Mouse (Mus musculus): ENCODE data around the gene Adgrf3. TPM values are rescaled to one million over a fixed set of nuclear protein-coding genes. Genes with fewer than 3 reads are reported as not detected.
A peak's percentile ranks its signal among the peaks of the same experiment; 100 is the strongest.

The Adgrf3 gene
- total and polyA plus RNA-seq, 3 experiments, result 1.0 to 2.3 (median 2.2) TPM

DNA sequence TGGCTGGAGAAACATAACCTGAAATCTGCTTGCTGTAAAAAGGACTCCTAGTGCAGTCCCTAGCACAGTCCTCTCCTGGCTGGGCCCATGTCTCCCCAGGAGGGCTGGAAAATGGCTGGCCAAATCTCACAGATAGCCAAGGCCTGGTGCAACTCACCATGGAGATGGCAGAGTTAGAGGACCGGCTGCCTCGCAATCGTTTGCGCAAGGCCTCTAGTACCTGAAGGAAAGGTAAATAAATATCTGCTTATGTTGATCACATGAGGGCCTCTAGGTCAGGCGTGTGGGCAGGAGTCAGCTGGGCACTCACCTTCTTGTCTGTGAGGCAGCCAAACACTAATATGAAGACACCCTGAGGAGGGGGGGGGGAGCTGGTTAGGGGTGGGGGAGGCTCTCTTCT lies 10.2 kb downstream of the Adgrf3 start:
- in situ Hi-C loops (cut with MboI; ENCODE audit: low pct_ligation_motif_present, low pct_unique_long_range_greater_than_20kb, low sequenced_read_pairs) (no loop called here), dilution Hi-C loops (cut with MboI; ENCODE audit: extremely low pct_ligation_motif_present, extremely low pct_unique_long_range_greater_than_20kb, low sequenced_read_pairs) (no loop called here)
- Histone ChIP-seq H3K4me2 (ENCODE audit: insufficient read depth, low read depth, poor library complexity, severe bottlenecking) (no peak overlapping the region), H3K27ac (ENCODE audit: insufficient read depth, low read depth) (no peak overlapping the region), H3K27me3 (replicated peaks) (no peaks in the 10 kb centered on the region), H3K4me3 (replicated peaks in 1 of 3; ENCODE audit: low read depth in 2 of 3, low read length in 2 of 3, poor library complexity in 1 of 3) (no peak overlapping the region), H3K9ac (ENCODE audit: insufficient read depth, low read depth) (no peak overlapping the region), H3K9me3 (replicated peaks; ENCODE audit: low read length) (no peaks in the 10 kb centered on the region), H3K36me3 (replicated peaks in 1 of 2; ENCODE audit: control insufficient read depth in 1 of 2, insufficient read depth in 1 of 2, low read length in 1 of 2) (peaks cover 0 to 22% of the 10 kb centered on the region in 2 experiments), H3K4me1 (ENCODE audit: control insufficient read depth in 1 of 2, insufficient read depth in 2 of 2) (peaks cover 13 to 32% of the 10 kb centered on the region in 2 experiments), H3K79me2 (replicated peaks; ENCODE audit: control insufficient read depth, extremely low read depth, insufficient read depth, poor library complexity, severe bottlenecking) (no peaks in the 10 kb centered on the region)
- no peak for TF ChIP-seq PAX5 (IDR thresholded peaks at IDR 0.05; ENCODE audit: low read length)
- TF ChIP-seq EP300 (IDR thresholded peaks at IDR 0.05; ENCODE audit: low read length), result no peak
- TF ChIP-seq ETS1 (conservative IDR thresholded peaks at IDR 0.05; ENCODE audit: low read depth, low read length), result no peak
- TF ChIP-seq CTCF (conservative IDR thresholded peaks at IDR 0.05 in 1 of 2, IDR thresholded peaks at IDR 0.05 in 1 of 2; ENCODE audit: low read depth in 2 of 2, low read length in 2 of 2), result no peak
- TF ChIP-seq UBTF (IDR thresholded peaks at IDR 0.05; ENCODE audit: low read depth, low read length), result no peak
- no peak for TF ChIP-seq CHD1 (IDR thresholded peaks at IDR 0.05; ENCODE audit: low read depth, low read length)
- TF ChIP-seq JUND (conservative IDR thresholded peaks at IDR 0.05; ENCODE audit: low read depth, low read length), result no peak
- TF ChIP-seq USF2 (conservative IDR thresholded peaks at IDR 0.05; ENCODE audit: low read depth, low read length), result no peak
- TF ChIP-seq MEF2A (IDR thresholded peaks at IDR 0.05; ENCODE audit: borderline replicate concordance, low read depth, low read length), result no peak
- no peak for TF ChIP-seq POLR2A (IDR thresholded peaks at IDR 0.05; ENCODE audit: low read depth, low read length)
- TF ChIP-seq RAD21 (IDR thresholded peaks at IDR 0.05; ENCODE audit: low read depth, low read length), result no peak
- TF ChIP-seq MXI1 (IDR thresholded peaks at IDR 0.05; ENCODE audit: low read depth, low read length), result no peak
- TF ChIP-seq IRF4 (IDR thresholded peaks at IDR 0.05; ENCODE audit: low read depth, low read length), result no peak
- no peak for TF ChIP-seq SMC3 (IDR thresholded peaks at IDR 0.05; ENCODE audit: low read depth, low read length)
- TF ChIP-seq ELF1 (IDR thresholded peaks at IDR 0.05; ENCODE audit: low read depth, low read length), result no peak
- no peak for TF ChIP-seq ZKSCAN1 (IDR thresholded peaks at IDR 0.05; ENCODE audit: borderline replicate concordance, low read depth, low read length)
- TF ChIP-seq MYC (IDR thresholded peaks at IDR 0.05; ENCODE audit: low read depth, low read length), result no peak
- no peak for TF ChIP-seq HCFC1 (IDR thresholded peaks at IDR 0.05; ENCODE audit: low read depth, low read length)
- DNase-seq (ENCODE audit: extremely low read depth), result no peak

DNA sequence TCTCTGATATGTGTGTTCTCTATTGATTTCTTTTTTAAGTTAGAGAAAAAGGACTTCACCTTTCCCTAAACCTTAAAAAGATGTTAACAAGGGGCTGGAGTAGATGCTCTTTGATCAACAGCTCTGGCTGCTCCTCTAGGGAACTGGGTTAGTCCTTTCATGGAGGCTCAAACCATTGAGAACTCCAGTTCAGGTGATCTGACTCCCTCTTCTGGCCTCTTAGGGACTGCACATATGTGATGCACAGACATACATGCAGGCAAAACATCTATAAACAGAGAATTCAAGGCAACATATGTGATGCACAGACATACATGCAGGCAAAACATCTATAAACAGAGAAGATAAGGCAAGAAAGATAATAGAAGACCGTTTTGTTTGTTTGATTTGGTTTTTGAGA lies 13.1 kb downstream of the Adgrf3 start:
- H3K4me2 ChIP-seq (ENCODE audit: insufficient read depth, low read depth, poor library complexity, severe bottlenecking), result no peak overlapping the region

More for the DNA sequence above, 13.1 kb downstream of the Adgrf3 start:
- no peaks in the 10 kb centered on the region for H3K27me3 ChIP-seq (replicated peaks)
- dilution Hi-C loops (cut with MboI; ENCODE audit: extremely low pct_ligation_motif_present, extremely low pct_unique_long_range_greater_than_20kb, low sequenced_read_pairs) (no loop called here), in situ Hi-C loops (cut with MboI; ENCODE audit: low pct_ligation_motif_present, low pct_unique_long_range_greater_than_20kb, low sequenced_read_pairs) (no loop called here)
- H3K4me3 ChIP-seq (replicated peaks in 1 of 3; ENCODE audit: low read depth in 2 of 3, low read length in 2 of 3, poor library complexity in 1 of 3), result no peak overlapping the region
- peak; percentile 36 for TF ChIP-seq RAD21 (IDR thresholded peaks at IDR 0.05; ENCODE audit: low read depth, low read length)
- TF ChIP-seq UBTF (IDR thresholded peaks at IDR 0.05; ENCODE audit: low read depth, low read length), result no peak
- peak in 1 of 2 experiments; percentile 44; a peak in 2 of 4 replicates for TF ChIP-seq CTCF (conservative IDR thresholded peaks at IDR 0.05 in 1 of 2, IDR thresholded peaks at IDR 0.05 in 1 of 2; ENCODE audit: low read depth in 2 of 2, low read length in 2 of 2)
- no peak for TF ChIP-seq RCOR1 (conservative IDR thresholded peaks at IDR 0.05; ENCODE audit: low read depth, low read length)
- H3K36me3 ChIP-seq (replicated peaks in 1 of 2; ENCODE audit: control insufficient read depth in 1 of 2, insufficient read depth in 1 of 2, low read length in 1 of 2), result peaks cover 0 to 43% of the 10 kb centered on the region in 2 experiments
- H3K79me2 ChIP-seq (replicated peaks; ENCODE audit: control insufficient read depth, extremely low read depth, insufficient read depth, poor library complexity, severe bottlenecking), result no peaks in the 10 kb centered on the region
- H3K9me3 ChIP-seq (replicated peaks; ENCODE audit: low read length), result no peaks in the 10 kb centered on the region
- peaks cover 0 to 14% of the 10 kb centered on the region in 2 experiments; a peak in 2 of 4 replicates for H3K4me1 ChIP-seq (ENCODE audit: control insufficient read depth in 1 of 2, insufficient read depth in 2 of 2)
- no peak overlapping the region for H3K9ac ChIP-seq (ENCODE audit: insufficient read depth, low read depth)
- no peak overlapping the region for H3K27ac ChIP-seq (ENCODE audit: insufficient read depth, low read depth)
- no peak for DNase-seq (ENCODE audit: extremely low read depth)
